8 mouse cellular contexts compared by ENCODE assay signal in genomic region chr3:67073653-67074052, GRCm38 (mm10).
A peak's percentile ranks its signal among the peaks of the same experiment; 100 is the strongest.
DNase-seq lines count a peak whose midpoint lies in the region; ATAC-seq lines count a peak whose summit lies in the region.
"Not testable (repeated sequence)": the region's sequence is repeated elsewhere in the genome, so short reads cannot be mapped to it uniquely, and the experiment has no call there.

No protein-coding gene starts in this region.

- H3K4me3 ChIP-seq in embryonic facial prominence, embryonic 10.5 days; embryonic facial prominence, embryonic 14.5 days (ENCODE audit: low read depth, low read length); forebrain, embryonic 14.5 days (ENCODE audit: low read depth, low read length); intestine, embryonic 16.5 days (ENCODE audit: low read length); limb, embryonic 12.5 days (replicated peaks); liver, embryonic 11.5 days (ENCODE audit: low read depth, low read length); midbrain, embryonic 12.5 days: not testable (repeated sequence)

- H3K4me2 ChIP-seq in embryonic facial prominence, embryonic 14.5 days (ENCODE audit: low read depth, low read length); forebrain, embryonic 14.5 days (ENCODE audit: low read length); intestine, embryonic 16.5 days (ENCODE audit: low read depth, low read length); limb, embryonic 12.5 days; liver, embryonic 11.5 days; midbrain, embryonic 12.5 days (replicated peaks): not testable (repeated sequence)

- not testable (repeated sequence) for H3K36me3 ChIP-seq in embryonic facial prominence, embryonic 10.5 days (replicated peaks); embryonic facial prominence, embryonic 14.5 days (ENCODE audit: control insufficient read depth, insufficient read depth, low read length); forebrain, embryonic 14.5 days (ENCODE audit: control insufficient read depth, insufficient read depth, low read length); intestine, embryonic 16.5 days (ENCODE audit: control insufficient read depth, insufficient read depth, low read length); limb, embryonic 12.5 days; liver, embryonic 11.5 days (ENCODE audit: control insufficient read depth, insufficient read depth, low read length); midbrain, embryonic 12.5 days

- ATAC-seq in embryonic facial prominence, embryonic 14.5 days (ENCODE audit: low read depth), result peak; percentile 76; the same call in 1 of the 2 replicates
- ATAC-seq in forebrain, embryonic 14.5 days; liver, embryonic 11.5 days (replicated peaks; ENCODE audit: low FRiP score): not testable (repeated sequence)
- ATAC-seq in intestine, embryonic 16.5 days, result peak; percentile 52; the same call in 1 of the 2 replicates
- ATAC-seq in limb, embryonic 12.5 days (ENCODE audit: insufficient number of reproducible peaks, insufficient read depth, low FRiP score, low TSS enrichment, low read depth), result peak; percentile 5; the same call in 1 of the 2 replicates
- peak; percentile 63 for ATAC-seq in midbrain, embryonic 12.5 days (ENCODE audit: low FRiP score, low read depth)

- H3K9me3 ChIP-seq in embryonic facial prominence, embryonic 10.5 days; embryonic facial prominence, embryonic 14.5 days (ENCODE audit: control insufficient read depth, low read length); forebrain, embryonic 14.5 days (replicated peaks; ENCODE audit: control insufficient read depth, low read length); intestine, embryonic 16.5 days (ENCODE audit: control insufficient read depth, low read length); limb, embryonic 12.5 days; liver, embryonic 11.5 days (ENCODE audit: control insufficient read depth, low read length); midbrain, embryonic 12.5 days: not testable (repeated sequence)

- not testable (repeated sequence) for H3K9ac ChIP-seq in embryonic facial prominence, embryonic 14.5 days (ENCODE audit: low read depth, low read length); forebrain, embryonic 14.5 days (ENCODE audit: low read length); intestine, embryonic 16.5 days (ENCODE audit: low read depth, low read length); limb, embryonic 12.5 days (replicated peaks); liver, embryonic 11.5 days (ENCODE audit: low read depth, low read length); midbrain, embryonic 12.5 days (replicated peaks)

- H3K4me1 ChIP-seq in embryonic facial prominence, embryonic 10.5 days; embryonic facial prominence, embryonic 14.5 days (ENCODE audit: control insufficient read depth, insufficient read depth, low read length); forebrain, embryonic 14.5 days (ENCODE audit: control insufficient read depth, insufficient read depth, low read length); intestine, embryonic 16.5 days (ENCODE audit: control insufficient read depth, insufficient read depth, low read length); limb, embryonic 12.5 days (replicated peaks); liver, embryonic 11.5 days (replicated peaks; ENCODE audit: control insufficient read depth, insufficient read depth, low read length); midbrain, embryonic 12.5 days: not testable (repeated sequence)

- peak; percentile 4 for DNase-seq in CD4-positive helper T cell, adult 2 months (ENCODE audit: low read depth, low spot score)
- DNase-seq in embryonic facial prominence, embryonic 10.5 days (ENCODE audit: low spot score), result peak; percentile 8
- DNase-seq in embryonic facial prominence, embryonic 14.5 days (ENCODE audit: low spot score), result peak; percentile 31
- DNase-seq in forebrain, embryonic 14.5 days (ENCODE audit: low spot score), result peak; percentile 14
- peak; percentile 33 for DNase-seq in liver, embryonic 11.5 days (ENCODE audit: low spot score)

- not testable (repeated sequence) for H3K27ac ChIP-seq in embryonic facial prominence, embryonic 10.5 days (replicated peaks); embryonic facial prominence, embryonic 14.5 days (replicated peaks; ENCODE audit: low read depth, low read length); forebrain, embryonic 14.5 days (ENCODE audit: low read depth, low read length); intestine, embryonic 16.5 days (ENCODE audit: low read length); limb, embryonic 12.5 days; liver, embryonic 11.5 days (ENCODE audit: low read depth, low read length); midbrain, embryonic 12.5 days (replicated peaks)

- H3K27me3 ChIP-seq in embryonic facial prominence, embryonic 10.5 days (replicated peaks; ENCODE audit: low read depth, poor library complexity, severe bottlenecking); embryonic facial prominence, embryonic 14.5 days (replicated peaks; ENCODE audit: control insufficient read depth, insufficient read depth, low read length); forebrain, embryonic 14.5 days (replicated peaks; ENCODE audit: control insufficient read depth, insufficient read depth, low read length); intestine, embryonic 16.5 days (replicated peaks; ENCODE audit: control insufficient read depth, insufficient read depth, low read length); limb, embryonic 12.5 days; liver, embryonic 11.5 days (replicated peaks; ENCODE audit: control insufficient read depth, insufficient read depth, low read length); midbrain, embryonic 12.5 days: not testable (repeated sequence)
